Mouse (Mus musculus) limb, embryonic 13.5 days (tissue): ENCODE data around the gene Rfx4. TPM values are rescaled to one million over a fixed set of nuclear protein-coding genes. Genes with fewer than 3 reads are reported as not detected.

ENCODE experiments used
- ATAC-seq: fragments of 200-750 bp; cut with Nextera tagmentation; 2 replicates; pipeline ENCODE4 v1.8.0; 2017; ENCODE audit warnings: low read depth, moderate number of reproducible peaks, moderate TSS enrichment; ENCODE audit not compliant: low FRiP score
- H3K27ac ChIP-seq: fragments of 300-500 bp; sonication (generic); 2 replicates; pipeline ENCODE4 v1.5.1; 2015; ENCODE audit warnings: inconsistent platforms, mild to moderate bottlenecking, moderate library complexity
- H3K27me3 ChIP-seq: fragments of 300-500 bp; sonication (generic); 2 replicates; pipeline ENCODE4 v1.6.1; 2015; ENCODE audit warnings: mild to moderate bottlenecking, inconsistent platforms
- H3K36me3 ChIP-seq: fragments of 300-500 bp; sonication (generic); 2 replicates; pipeline ENCODE4 v1.6.1; 2015; ENCODE audit warnings: inconsistent platforms, mild to moderate bottlenecking, moderate library complexity
- H3K4me1 ChIP-seq: fragments of 300-500 bp; sonication (generic); 2 replicates; pipeline ENCODE4 v1.6.1; 2015; ENCODE audit warnings: inconsistent platforms
- H3K4me2 ChIP-seq: fragments of 300-500 bp; sonication (generic); replicated peaks from 2 replicates; pipeline ENCODE4 v1.6.1; 2015; ENCODE audit warnings: inconsistent platforms, mild to moderate bottlenecking, moderate library complexity
- H3K4me3 ChIP-seq: fragments of 300-500 bp; sonication (generic); 2 replicates; pipeline ENCODE4 v1.5.1; 2015; ENCODE audit warnings: moderate library complexity, mild to moderate bottlenecking, inconsistent platforms
- H3K9ac ChIP-seq: fragments of 300-500 bp; sonication (generic); 2 replicates; pipeline ENCODE4 v1.6.1; 2015; ENCODE audit warnings: mild to moderate bottlenecking, inconsistent platforms
- H3K9me3 ChIP-seq: fragments of 300-500 bp; sonication (generic); 2 replicates; pipeline ENCODE4 v1.6.1; 2016; ENCODE audit warnings: inconsistent platforms
- WGBS: fragments of 180-500 bp; shearing (Covaris S2); methylation state at CpG from one replicate; pipeline ENCODE4 v1.1.7; 2015; 5-methylcytosine and 5-hydroxymethylcytosine counted together
- polyA plus RNA-seq: library from polyadenylated mRNA; unstranded; fragments of >200 nt; fragmentation: Nextera tagmentation; extraction: Ambion mirVana; gene quantifications from 2 replicates; pipeline ENCODE4 v1.2.1, GENCODE M21; 2015

The Rfx4 gene
- polyA plus RNA-seq, 1 experiment from 2014 or later, result 0.55 TPM

DNA sequence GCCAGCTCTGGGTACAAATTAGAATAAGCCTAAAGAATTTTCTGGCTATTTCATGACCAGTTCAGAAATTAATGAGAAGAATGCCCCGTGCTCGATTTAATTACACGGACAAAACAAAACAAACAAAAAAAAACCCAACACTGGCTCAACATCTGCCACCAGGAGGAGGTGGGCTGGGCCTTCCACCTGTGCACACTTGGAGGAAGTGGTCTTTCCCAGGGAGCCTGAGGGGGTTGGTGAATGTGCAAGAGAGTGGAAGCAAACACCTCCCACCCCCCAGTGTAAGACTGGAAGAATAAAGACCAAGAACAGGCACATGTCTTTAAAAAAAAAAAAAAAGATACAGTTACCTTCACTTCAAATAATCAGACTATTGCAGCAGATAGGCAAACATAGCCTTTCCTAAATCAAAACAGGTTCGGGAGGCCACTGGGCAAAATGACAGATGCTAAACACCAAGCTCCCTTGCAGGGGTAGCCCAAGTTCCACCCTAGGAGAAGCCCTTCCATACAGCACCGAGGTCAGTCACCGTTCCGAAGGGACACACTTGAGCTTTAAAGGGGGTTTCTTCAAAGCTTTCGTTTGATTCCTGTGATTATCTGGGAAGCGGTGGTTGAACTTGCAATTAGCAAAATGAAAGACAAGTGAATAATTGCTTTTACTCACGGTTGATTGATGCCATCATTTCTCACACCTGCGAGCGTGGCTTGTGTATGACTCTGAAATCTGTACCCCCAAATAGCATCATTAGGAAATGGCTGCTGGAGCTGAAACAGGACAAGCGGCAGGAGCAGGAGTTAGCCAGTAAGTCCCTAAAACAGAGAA is 103.9 kb downstream of the Rfx4 start:
- no peak overlapping the region for H3K4me3 ChIP-seq
- H3K27me3 ChIP-seq, result no peaks in the 10 kb centered on the region
- H3K36me3 ChIP-seq, result no peaks in the 10 kb centered on the region
- H3K9ac ChIP-seq, result no peak overlapping the region
- no peak for ATAC-seq
- peaks cover 17% of the 10 kb centered on the region for H3K4me1 ChIP-seq
- H3K27ac ChIP-seq, result no peak overlapping the region
- 43% methylated on average over 13 of the region's 13 CpGs for WGBS
- H3K4me2 ChIP-seq, result peak overlapping the region; percentile 12; the same call in 1 of the 2 replicates
- no peaks in the 10 kb centered on the region for H3K9me3 ChIP-seq

GRCm38 (mm10) chr10:84863488-84863887 is 107.6 kb downstream of the Rfx4 start:
- ATAC-seq, result no peak
- Histone ChIP-seq H3K4me1 (peaks cover 17% of the 10 kb centered on the region), H3K36me3 (no peaks in the 10 kb centered on the region), H3K27ac (no peak overlapping the region), H3K4me3 (no peak overlapping the region), H3K27me3 (no peaks in the 10 kb centered on the region), H3K4me2 (no peak overlapping the region), H3K9me3 (no peaks in the 10 kb centered on the region), H3K9ac (no peak overlapping the region)
- WGBS, result 95% methylated on average over 6 of the region's 6 CpGs

- no peak overlapping the region for H3K4me2 ChIP-seq
- H3K27me3 ChIP-seq, result no peaks in the 10 kb centered on the region
- WGBS, result 89% methylated on average over 7 of the region's 7 CpGs
- H3K4me3 ChIP-seq, result no peak overlapping the region
- H3K36me3 ChIP-seq, result no peaks in the 10 kb centered on the region
- H3K9me3 ChIP-seq, result no peaks in the 10 kb centered on the region
- H3K9ac ChIP-seq, result no peak overlapping the region
- ATAC-seq, result no peak
- H3K27ac ChIP-seq, result no peak overlapping the region
- H3K4me1 ChIP-seq, result peaks cover 15% of the 10 kb centered on the region
Measured at GRCm38 (mm10) chr10:84867577-84867976, 111.7 kb downstream of the Rfx4 start.

DNA sequence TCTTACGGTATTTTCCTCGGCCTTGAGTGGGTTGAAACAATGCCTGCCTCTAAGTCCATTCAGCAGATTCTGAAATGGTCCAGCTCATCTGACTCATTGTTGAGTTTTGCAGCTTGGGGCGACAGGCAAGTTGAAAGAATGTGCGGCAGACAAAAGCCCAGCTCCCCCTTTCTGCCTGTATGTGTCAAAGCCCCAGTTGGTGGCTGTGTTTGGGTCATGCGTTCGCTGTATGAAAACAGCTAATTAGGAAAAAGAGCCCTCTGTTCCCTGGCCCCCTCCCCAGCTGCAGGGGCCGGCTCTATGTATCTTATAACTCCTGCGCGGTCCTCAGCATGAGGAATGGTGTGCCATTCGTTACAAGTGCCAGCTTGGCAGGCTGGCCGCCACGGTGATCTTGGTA is 115.4 kb downstream of the Rfx4 start:
- no peak overlapping the region for H3K4me3 ChIP-seq
- H3K27me3 ChIP-seq, result no peaks in the 10 kb centered on the region
- no peak for ATAC-seq
- H3K9ac ChIP-seq, result no peak overlapping the region
- no peaks in the 10 kb centered on the region for H3K36me3 ChIP-seq
- H3K4me2 ChIP-seq, result no peak overlapping the region
- H3K9me3 ChIP-seq, result no peaks in the 10 kb centered on the region
- H3K27ac ChIP-seq, result no peak overlapping the region
- H3K4me1 ChIP-seq, result peaks cover 15% of the 10 kb centered on the region
- 54% methylated on average over 12 of the region's 12 CpGs for WGBS

DNA sequence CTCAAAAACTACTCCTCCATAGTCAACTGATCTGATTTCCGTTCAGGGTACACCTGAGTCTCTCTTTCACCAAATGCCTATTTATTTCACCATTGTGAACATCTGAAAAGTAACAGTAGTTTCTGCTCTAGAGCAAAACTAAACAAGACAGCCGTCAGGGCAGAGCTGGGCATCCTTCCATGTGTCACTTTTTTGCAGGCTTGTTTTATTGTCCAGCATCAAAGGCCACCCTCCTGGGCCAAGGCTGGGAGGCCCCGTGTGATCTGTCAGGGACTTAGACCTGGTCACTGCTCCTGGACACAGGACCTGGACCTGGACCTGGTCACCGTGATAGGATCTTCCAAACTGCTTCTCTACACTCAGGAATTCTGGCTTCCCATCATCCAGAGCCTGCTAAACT is 116.1 kb downstream of the Rfx4 start:
- no peak overlapping the region for H3K9ac ChIP-seq
- H3K36me3 ChIP-seq, result no peaks in the 10 kb centered on the region
- H3K4me1 ChIP-seq, result peaks cover 15% of the 10 kb centered on the region
- H3K27me3 ChIP-seq, result no peaks in the 10 kb centered on the region
- 49% methylated on average over 4 of the region's 4 CpGs for WGBS
- no peak for ATAC-seq
- H3K4me3 ChIP-seq, result no peak overlapping the region
- H3K9me3 ChIP-seq, result no peaks in the 10 kb centered on the region
- H3K27ac ChIP-seq, result no peak overlapping the region
- no peak overlapping the region for H3K4me2 ChIP-seq

GRCm38 (mm10) chr10:84879823-84880571 is 124.1 kb downstream of the Rfx4 start:
- ATAC-seq, result no peak
- no peak overlapping the region for H3K4me2 ChIP-seq

DNA sequence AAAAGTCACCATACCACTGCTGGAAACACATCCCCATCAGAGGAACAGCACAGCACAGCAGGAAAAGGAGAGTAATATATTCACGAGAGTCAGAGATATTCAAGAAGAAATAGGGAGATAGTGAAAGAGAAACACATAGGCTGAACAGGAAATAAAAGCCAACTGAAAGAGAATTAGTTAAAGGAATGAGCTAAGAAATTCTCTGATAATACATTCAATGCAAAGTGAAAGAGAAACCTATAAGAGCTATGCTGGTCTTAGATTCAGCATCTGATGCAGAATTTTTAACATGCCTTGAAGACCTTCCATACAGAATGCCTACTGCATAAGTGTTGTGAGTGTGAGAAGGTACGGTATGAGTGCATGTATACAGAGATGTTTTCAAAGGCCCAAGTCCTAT is 126.7 kb downstream of the Rfx4 start:
- Histone ChIP-seq H3K27me3 (no peaks in the 10 kb centered on the region), H3K4me1 (peaks cover 15% of the 10 kb centered on the region), H3K4me2 (no peak overlapping the region), H3K36me3 (no peaks in the 10 kb centered on the region), H3K4me3 (no peak overlapping the region), H3K27ac (no peak overlapping the region), H3K9me3 (no peaks in the 10 kb centered on the region), H3K9ac (no peak overlapping the region)
- no peak for ATAC-seq
- WGBS, result 92% methylated on average over 2 of the region's 2 CpGs

More at GRCm38 (mm10) chr10:84879823-84880571, 124.1 kb downstream of the Rfx4 start:
- Histone ChIP-seq H3K27ac (no peak overlapping the region), H3K9ac (no peak overlapping the region), H3K27me3 (no peaks in the 10 kb centered on the region), H3K4me1 (peaks cover 4% of the 10 kb centered on the region; the same call in 1 of the 2 replicates), H3K4me3 (no peak overlapping the region), H3K36me3 (no peaks in the 10 kb centered on the region), H3K9me3 (no peaks in the 10 kb centered on the region)
- 76% methylated on average over 9 of the region's 9 CpGs for WGBS

GRCm38 (mm10) chr10:84885341-84885884 is 129.6 kb downstream of the Rfx4 start:
- no peak overlapping the region for H3K4me3 ChIP-seq
- no peak overlapping the region for H3K4me2 ChIP-seq
- no peak overlapping the region for H3K27ac ChIP-seq
- no peaks in the 10 kb centered on the region for H3K9me3 ChIP-seq
- H3K36me3 ChIP-seq, result no peaks in the 10 kb centered on the region
- H3K9ac ChIP-seq, result no peak overlapping the region
- WGBS, result 66% methylated on average over 5 of the region's 5 CpGs
- peaks cover 28% of the 10 kb centered on the region for H3K4me1 ChIP-seq
- no peaks in the 10 kb centered on the region for H3K27me3 ChIP-seq
- no peak for ATAC-seq

- no peak overlapping the region for H3K27ac ChIP-seq
- no peaks in the 10 kb centered on the region for H3K9me3 ChIP-seq
- ATAC-seq, result no peak
- WGBS, result 19% methylated on average over 6 of the region's 6 CpGs
- no peak overlapping the region for H3K4me2 ChIP-seq
- peaks cover 28% of the 10 kb centered on the region for H3K4me1 ChIP-seq
- no peak overlapping the region for H3K9ac ChIP-seq
- no peaks in the 10 kb centered on the region for H3K27me3 ChIP-seq
- H3K36me3 ChIP-seq, result no peaks in the 10 kb centered on the region
- no peak overlapping the region for H3K4me3 ChIP-seq
Measured at GRCm38 (mm10) chr10:84886221-84886627, 130.4 kb downstream of the Rfx4 start.

DNA sequence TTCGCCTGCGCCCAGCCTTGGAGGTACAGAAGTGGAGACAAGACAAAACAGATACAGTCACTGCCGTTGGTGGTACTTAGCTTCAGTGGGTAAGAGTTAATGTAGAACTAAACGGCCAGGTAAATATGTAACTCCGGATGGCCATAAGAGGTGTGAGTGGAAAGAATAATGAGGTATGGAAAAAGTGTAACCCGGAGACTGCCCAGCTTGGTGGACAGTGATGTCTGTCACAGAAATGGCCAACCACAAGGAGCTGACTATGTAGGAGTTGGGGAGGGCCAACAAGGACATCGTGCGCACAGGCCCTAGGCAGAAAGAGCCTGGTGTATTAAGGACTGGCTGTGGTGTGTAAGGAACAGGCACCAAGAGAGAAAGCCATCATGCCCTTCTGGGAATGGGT is 130.9 kb downstream of the Rfx4 start:
- peaks cover 28% of the 10 kb centered on the region for H3K4me1 ChIP-seq
- no peak overlapping the region for H3K27ac ChIP-seq
- H3K4me2 ChIP-seq, result no peak overlapping the region
- H3K4me3 ChIP-seq, result no peak overlapping the region
- no peaks in the 10 kb centered on the region for H3K27me3 ChIP-seq
- ATAC-seq, result no peak
- WGBS, result 85% methylated on average over 8 of the region's 8 CpGs
- H3K9me3 ChIP-seq, result no peaks in the 10 kb centered on the region
- no peak overlapping the region for H3K9ac ChIP-seq
- no peaks in the 10 kb centered on the region for H3K36me3 ChIP-seq

DNA sequence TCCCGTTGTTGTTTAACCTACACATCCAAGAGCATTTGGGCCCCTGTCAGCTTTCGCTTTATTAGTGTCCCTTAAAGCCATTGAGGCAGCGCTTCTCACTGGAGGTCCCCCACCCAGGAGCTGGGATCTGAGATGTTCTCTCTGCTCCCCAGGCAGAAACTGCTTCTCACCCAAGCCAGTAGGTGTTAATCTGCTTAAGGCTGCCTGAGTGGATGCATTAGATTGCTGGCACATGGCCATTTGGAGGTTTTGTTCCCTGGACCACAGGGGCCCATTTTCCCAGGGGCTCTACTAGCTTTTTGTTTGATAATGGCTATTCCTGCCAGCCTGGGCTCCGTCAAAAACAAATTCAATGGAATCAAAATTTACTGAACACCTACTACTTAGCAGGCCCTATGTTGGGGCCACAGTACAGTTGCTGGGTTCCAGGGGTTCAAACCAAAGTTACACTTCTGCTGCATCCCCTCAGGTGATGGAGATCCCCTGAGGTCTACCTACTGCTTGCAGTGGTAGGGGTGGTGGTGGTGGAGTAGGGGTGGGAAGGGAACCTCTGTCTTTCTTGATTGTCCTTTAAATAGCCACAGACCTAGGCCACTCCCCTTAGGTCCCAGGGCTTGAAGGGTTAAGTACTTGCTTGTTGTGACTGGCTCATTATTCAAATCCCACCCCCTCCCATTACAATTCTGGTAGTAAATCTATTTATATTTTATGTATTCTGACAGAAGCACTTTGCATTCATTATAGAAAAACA is 133.4 kb downstream of the Rfx4 start:
- no peak for ATAC-seq

More for the DNA sequence above, 133.4 kb downstream of the Rfx4 start:
- H3K4me1 ChIP-seq, result peaks cover 24% of the 10 kb centered on the region
- H3K36me3 ChIP-seq, result no peaks in the 10 kb centered on the region
- 38% methylated on average over 4 of the region's 4 CpGs for WGBS
- no peak overlapping the region for H3K9ac ChIP-seq
- no peaks in the 10 kb centered on the region for H3K9me3 ChIP-seq
- no peak overlapping the region for H3K4me3 ChIP-seq
- no peak overlapping the region for H3K27ac ChIP-seq
- H3K4me2 ChIP-seq, result no peak overlapping the region
- H3K27me3 ChIP-seq, result no peaks in the 10 kb centered on the region
